Mouse (Mus musculus): ENCODE measurements around the gene Pcbp2.

GRCm38 (mm10) chr15:102530566-102530965 is 60.2 kb downstream of the Pcbp2 start:
- TF ChIP-seq MAX (IDR thresholded peaks at IDR 0.05; ENCODE audit: low read depth) (no peak), POLR2A (IDR thresholded peaks at IDR 0.05; ENCODE audit: insufficient read length, low read depth) (no peak), MYOD1 (IDR thresholded peaks at IDR 0.05; ENCODE audit: control insufficient read depth in 1 of 3, insufficient read length in 2 of 3, low read depth in 2 of 3) (no peak), E2F4 (IDR thresholded peaks at IDR 0.05; ENCODE audit: insufficient read depth) (no peak)
